Mouse (Mus musculus) megakaryocyte, embryonic 14.5 days (primary cell): Measurements from ENCODE around the gene Palmd. TPM values are rescaled to one million over a fixed set of nuclear protein-coding genes. Genes with fewer than 3 reads are reported as not detected.

Source experiments
- H3K27me3 ChIP-seq: replicated peaks from 2 replicates; pipeline ENCODE3; 2012; ENCODE audit warnings: inconsistent platforms
- H3K36me3 ChIP-seq: replicated peaks from 2 replicates; pipeline ENCODE3; 2012; ENCODE audit warnings: low read length, inconsistent platforms, mixed read lengths
- H3K4me1 ChIP-seq: 2 replicates; pipeline ENCODE4 v1.6.1; 2012; ENCODE audit warnings: inconsistent platforms
- H3K4me3 ChIP-seq: replicated peaks from 2 replicates; pipeline ENCODE3; 2012; ENCODE audit warnings: moderate library complexity, mild to moderate bottlenecking, inconsistent platforms
- H3K9me3 ChIP-seq: 2 replicates; pipeline ENCODE4 v1.6.1; 2012; ENCODE audit warnings: inconsistent platforms
- FLI1 ChIP-seq: IDR thresholded peaks from 2 replicates; pipeline ENCODE4 v1.6.1; 2012; ENCODE audit warnings: low read length, inconsistent platforms, mixed read lengths
- GATA1 ChIP-seq: IDR thresholded peaks from 3 replicates; pipeline ENCODE4 v1.6.1; 2012; ENCODE audit warnings: mixed read lengths, low read length, inconsistent platforms, borderline replicate concordance
- polyA plus RNA-seq: library from polyadenylated mRNA; stranded (reverse); fragments of >175 nt; gene quantifications from 2 replicates; pipeline ENCODE4 v1.2.3, GENCODE M21; 2012; ENCODE audit warnings: low replicate concordance; ENCODE audit not compliant: insufficient read depth

Gene Palmd
- polyA plus RNA-seq, 1 experiment, result not detected

DNA sequence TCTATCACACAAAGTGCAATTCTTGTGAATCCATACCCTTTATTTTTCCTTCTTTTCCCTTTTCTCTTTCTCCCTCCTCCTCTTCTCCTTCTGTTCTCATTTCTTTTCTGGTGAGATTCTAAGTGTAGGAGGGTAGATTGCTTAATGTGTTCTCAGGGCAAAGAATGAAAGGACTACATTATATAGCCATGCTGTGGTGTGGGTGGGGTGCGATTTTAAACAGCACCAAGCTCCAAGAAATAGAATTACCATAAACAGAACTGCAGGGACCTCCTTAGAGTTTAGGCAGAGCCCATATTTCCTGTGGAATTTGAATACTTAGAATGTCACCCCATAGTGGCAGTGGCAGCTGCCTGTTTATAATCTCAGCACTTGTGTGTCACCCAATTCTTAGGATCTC lies 17.0 kb upstream of the Palmd start:
- Histone ChIP-seq H3K4me3 (no peak overlapping the region), H3K27me3 (no peaks in the 10 kb centered on the region), H3K4me1 (no peaks in the 10 kb centered on the region), H3K36me3 (no peaks in the 10 kb centered on the region), H3K9me3 (peaks cover 7% of the 10 kb centered on the region; the same call in 1 of the 2 replicates)
- TF ChIP-seq GATA1 (no peak), FLI1 (no peak)

DNA sequence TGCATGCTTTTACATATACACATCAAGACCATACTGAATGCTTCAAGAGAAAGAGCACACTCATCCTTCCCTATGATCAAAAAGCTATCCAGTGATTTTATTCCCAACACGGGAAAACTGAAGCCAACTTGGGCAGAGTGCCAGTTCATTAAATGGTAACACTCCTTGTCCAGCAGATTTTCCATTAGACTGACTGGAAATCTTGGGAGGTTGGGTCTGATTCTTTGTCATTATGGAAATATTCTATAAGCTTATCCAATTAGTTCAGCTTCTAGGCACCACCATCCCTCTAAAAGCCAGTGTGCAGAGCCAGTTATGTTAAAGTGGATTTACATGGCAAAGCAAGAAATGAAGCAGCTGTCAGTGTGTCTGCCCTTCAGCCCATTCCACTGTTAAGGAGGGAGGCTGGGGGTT lies 16.3 kb upstream of the Palmd start:
- Histone ChIP-seq H3K4me1 (no peaks in the 10 kb centered on the region), H3K9me3 (peaks cover 7% of the 10 kb centered on the region; the same call in 1 of the 2 replicates), H3K36me3 (no peaks in the 10 kb centered on the region), H3K4me3 (no peak overlapping the region), H3K27me3 (no peaks in the 10 kb centered on the region)
- TF ChIP-seq FLI1, result no peak
- no peak for TF ChIP-seq GATA1

DNA sequence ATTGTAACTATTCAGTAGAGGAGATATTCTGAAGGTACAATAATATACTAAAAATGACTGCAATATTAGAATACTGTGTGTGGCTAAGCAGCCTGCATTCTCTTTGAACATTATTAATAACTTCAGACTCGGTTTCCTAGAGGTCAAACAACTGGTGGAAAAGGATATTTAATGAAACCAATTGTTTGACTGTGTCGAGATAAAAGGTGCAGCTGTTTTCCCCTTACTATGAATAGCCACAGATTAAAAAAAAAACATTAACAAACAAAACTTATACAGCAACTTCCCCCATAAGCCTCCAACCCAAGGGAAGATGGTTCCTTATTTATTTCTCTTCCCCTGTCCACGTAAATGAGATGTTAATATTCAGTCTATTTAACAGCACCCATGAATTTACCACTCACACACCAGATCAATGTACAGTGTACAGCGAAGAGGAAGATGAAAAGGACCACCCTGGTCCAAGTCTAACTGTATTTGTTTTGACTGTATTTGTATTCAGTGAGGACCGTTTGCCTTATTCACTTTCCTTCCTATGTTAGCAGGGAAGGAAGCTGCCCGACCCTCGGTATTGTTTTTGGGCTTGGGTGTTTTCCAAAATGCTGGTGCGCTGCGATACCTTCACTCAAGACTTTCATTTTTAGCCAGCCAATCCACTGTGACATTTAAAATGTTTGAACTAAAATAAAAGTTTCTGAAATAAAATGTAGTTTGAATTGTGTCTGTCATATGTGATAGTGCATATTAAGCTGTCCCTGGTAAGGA lies 13.2 kb upstream of the Palmd start:
- peak overlapping the region; percentile 35 for H3K4me3 ChIP-seq
- H3K36me3 ChIP-seq, result no peaks in the 10 kb centered on the region
- no peaks in the 10 kb centered on the region for H3K27me3 ChIP-seq
- H3K4me1 ChIP-seq, result no peaks in the 10 kb centered on the region
- peaks cover 4% of the 10 kb centered on the region; the same call in 1 of the 2 replicates for H3K9me3 ChIP-seq
- no peak for TF ChIP-seq GATA1
- TF ChIP-seq FLI1, result no peak

DNA sequence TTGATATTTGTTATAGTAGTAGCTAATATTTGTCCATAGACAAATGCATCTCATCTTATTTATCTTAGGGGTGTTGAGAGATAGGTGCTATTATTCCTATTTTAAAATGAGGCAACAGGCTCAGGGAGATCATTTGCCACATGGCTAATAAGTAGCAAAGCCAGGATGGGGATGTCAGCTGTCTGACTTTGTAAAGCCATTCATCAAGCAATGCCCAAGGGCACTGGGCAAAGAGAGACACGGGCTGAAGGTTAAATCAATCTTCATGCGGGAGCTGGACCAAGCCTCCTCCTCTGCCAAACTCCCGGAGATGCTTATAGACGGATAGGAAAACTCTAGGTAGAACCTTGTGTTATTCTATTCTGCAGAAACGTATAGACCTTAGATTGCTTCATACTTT lies 999 bp upstream of the Palmd start:
- peaks cover 7% of the 10 kb centered on the region for H3K4me1 ChIP-seq
- no peak overlapping the region for H3K4me3 ChIP-seq
- H3K36me3 ChIP-seq, result no peaks in the 10 kb centered on the region
- H3K27me3 ChIP-seq, result peaks cover 4% of the 10 kb centered on the region
- no peaks in the 10 kb centered on the region for H3K9me3 ChIP-seq
- TF ChIP-seq GATA1, result no peak
- no peak for TF ChIP-seq FLI1

DNA sequence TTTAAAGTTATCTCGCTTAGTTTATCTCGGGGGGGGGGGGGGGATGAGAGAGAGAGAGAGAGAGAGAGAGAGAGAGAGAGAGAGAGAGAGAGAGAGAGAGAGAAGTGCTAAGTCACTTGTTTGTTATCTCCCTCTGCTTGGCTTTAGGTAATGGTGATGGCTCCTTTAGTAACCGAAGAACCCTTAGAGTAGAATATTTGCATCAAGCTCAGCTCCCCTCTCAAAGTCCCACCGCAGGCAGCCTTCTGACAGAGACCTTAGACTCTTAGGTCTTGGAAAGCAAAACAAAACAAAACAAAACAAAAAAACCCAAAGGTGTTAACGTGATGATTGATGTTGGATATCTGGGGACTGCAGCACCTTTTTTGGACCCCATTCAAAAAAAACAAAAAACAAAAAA lies 216 bp upstream of the Palmd start:
- Histone ChIP-seq H3K4me3 (no peak overlapping the region), H3K9me3 (no peaks in the 10 kb centered on the region), H3K27me3 (peaks cover 4% of the 10 kb centered on the region), H3K36me3 (no peaks in the 10 kb centered on the region), H3K4me1 (peaks cover 7% of the 10 kb centered on the region)
- no peak for TF ChIP-seq FLI1
- TF ChIP-seq GATA1, result no peak

DNA sequence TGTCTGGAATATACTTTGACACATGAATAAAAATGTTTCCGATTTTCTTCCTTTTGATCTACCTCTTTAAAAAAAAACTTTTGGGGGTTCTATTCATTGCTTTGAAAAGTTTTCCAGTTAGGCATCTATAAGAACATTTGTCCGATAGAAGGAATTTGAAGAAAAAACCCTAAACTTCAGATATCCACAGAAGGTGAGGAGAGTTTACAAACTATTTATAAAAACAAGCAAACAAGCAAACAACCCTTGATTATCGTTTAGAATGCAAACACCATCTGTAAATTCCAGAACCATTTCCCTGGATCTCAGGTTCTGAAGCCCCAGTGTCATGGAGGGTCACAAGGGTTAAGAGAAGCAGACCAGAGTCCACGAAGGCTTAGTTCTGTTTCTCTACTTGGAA lies 820 bp downstream of the Palmd start, which contains the start of gene 4930455H04Rik:
4930455H04Rik (plus strand) TSS at position 301 of the 400 bp plus-strand sequence.
- peak within 1 kb of the TSS; percentile 73 for H3K4me3 ChIP-seq
- H3K27me3 ChIP-seq, result peaks cover 4% of the 10 kb centered on the region
- TF ChIP-seq GATA1, result no peak
- no peak for TF ChIP-seq FLI1

DNA sequence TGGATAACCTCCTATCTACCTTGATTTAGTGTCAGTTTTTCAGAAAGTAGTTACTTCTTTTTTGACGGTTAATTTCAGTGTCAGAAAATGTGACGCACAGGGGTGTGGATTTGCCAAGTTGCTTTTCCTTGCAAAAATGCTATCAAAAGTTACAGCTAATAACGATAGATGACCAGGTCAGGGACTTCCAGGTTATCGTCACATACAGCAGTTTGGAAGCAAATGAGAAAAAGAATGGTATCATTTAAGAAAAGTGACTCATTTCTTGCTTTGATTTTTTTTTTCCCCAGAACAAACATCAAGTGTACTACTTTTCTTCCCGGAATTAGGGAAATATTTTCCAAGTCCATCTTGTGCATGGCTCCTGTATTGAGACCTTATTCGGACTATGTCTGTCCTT lies 1.4 kb downstream of the Palmd start:
- peaks cover 4% of the 10 kb centered on the region for H3K27me3 ChIP-seq
- no peaks in the 10 kb centered on the region for H3K9me3 ChIP-seq
- no peaks in the 10 kb centered on the region for H3K36me3 ChIP-seq
- TF ChIP-seq GATA1 (no peak), FLI1 (no peak)
- peaks cover 7% of the 10 kb centered on the region for H3K4me1 ChIP-seq
- H3K4me3 ChIP-seq, result no peak overlapping the region

More for the DNA sequence above, 820 bp downstream of the Palmd start, which contains the start of gene 4930455H04Rik:
- Histone ChIP-seq H3K36me3 (no peaks in the 10 kb centered on the region), H3K4me1 (peaks cover 7% of the 10 kb centered on the region), H3K9me3 (no peaks in the 10 kb centered on the region)

DNA sequence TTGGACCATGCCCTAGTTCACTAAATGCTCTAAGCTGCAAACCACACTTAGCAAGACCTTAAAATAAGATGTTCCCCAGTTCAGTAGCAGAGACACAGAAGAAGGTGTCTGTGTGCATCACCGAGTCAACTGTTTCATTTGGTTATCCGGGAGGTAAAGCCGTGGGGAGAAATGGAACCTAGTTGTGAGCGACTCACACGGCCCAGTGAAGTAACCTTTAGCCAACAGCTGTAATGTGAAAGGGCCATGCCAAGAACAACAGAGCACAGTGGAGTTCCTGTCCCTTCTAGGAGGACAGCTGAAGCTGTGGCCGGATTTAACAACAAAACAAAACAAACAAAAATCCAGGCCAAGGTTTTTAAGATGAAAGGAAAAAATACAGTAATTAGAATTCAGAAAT lies 2.0 kb downstream of the Palmd start:
- no peaks in the 10 kb centered on the region for H3K9me3 ChIP-seq
- peaks cover 4% of the 10 kb centered on the region for H3K27me3 ChIP-seq
- peaks cover 7% of the 10 kb centered on the region for H3K4me1 ChIP-seq
- H3K4me3 ChIP-seq, result no peak overlapping the region
- TF ChIP-seq GATA1, result no peak
- no peak for TF ChIP-seq FLI1
- no peaks in the 10 kb centered on the region for H3K36me3 ChIP-seq

DNA sequence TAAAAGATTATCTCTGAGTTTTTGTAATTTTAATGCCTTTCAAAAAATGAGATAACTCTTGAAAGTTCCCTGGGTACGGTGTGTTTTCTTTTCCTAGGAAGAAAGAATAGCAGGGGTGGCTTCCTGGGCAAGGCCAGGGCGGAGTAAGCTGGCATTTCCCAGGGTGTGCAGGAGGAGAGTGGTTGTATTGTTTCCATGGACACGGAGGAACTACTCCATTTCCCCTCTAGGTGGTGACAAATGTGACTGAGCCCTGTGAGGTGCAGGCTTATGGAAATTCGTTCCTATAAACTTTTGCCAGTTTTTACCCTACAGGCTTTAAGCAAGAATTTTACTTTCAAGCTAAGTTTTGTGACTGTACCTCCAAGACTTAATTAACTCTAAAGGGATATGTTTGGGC lies 2.6 kb downstream of the Palmd start:
- Histone ChIP-seq H3K4me1 (peaks cover 7% of the 10 kb centered on the region), H3K9me3 (no peaks in the 10 kb centered on the region), H3K4me3 (no peak overlapping the region), H3K36me3 (no peaks in the 10 kb centered on the region), H3K27me3 (peaks cover 4% of the 10 kb centered on the region)
- no peak for TF ChIP-seq FLI1
- no peak for TF ChIP-seq GATA1

DNA sequence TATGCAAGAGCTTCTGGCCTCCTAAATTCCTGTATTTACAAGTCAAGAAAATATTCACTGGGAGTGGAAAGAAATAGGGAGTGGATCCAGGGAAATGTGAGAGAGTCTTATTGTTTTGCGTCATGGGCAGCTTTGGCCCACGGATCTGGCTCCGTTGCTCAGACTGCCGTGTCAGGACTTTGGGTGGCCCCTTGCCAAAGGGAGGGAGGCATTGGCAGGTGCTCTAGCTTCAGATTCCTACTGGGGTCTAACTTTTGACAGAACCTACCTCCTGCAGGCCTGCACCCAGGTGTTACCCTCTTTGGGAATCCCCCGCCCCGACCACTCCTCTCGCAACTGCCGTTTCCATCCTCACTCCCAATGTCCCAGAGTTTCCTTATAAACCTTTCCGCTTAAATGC lies 4.4 kb downstream of the Palmd start:
- Histone ChIP-seq H3K27me3 (peaks cover 4% of the 10 kb centered on the region), H3K9me3 (no peaks in the 10 kb centered on the region), H3K4me3 (no peak overlapping the region), H3K36me3 (no peaks in the 10 kb centered on the region), H3K4me1 (peaks cover 7% of the 10 kb centered on the region)
- no peak for TF ChIP-seq FLI1
- TF ChIP-seq GATA1, result no peak

DNA sequence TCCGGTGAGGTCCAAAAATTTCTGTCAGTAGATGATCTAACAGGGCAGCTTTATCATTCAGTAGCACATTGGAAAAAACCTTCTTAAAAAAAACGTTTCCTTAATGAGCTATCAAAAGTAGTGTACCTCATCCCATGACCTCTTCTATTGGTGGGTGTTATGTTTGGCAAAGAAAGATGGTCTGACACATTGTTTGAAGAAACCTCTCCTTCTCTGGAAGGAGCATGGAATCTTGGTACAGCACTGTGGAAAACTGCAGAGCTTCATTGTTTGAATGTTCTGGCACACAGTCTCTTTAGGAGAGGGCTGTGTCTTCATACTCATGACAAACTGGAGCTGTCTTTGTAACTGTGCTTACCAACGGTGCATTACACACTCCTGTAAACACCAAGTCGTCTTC lies 5.6 kb downstream of the Palmd start:
- H3K9me3 ChIP-seq, result no peaks in the 10 kb centered on the region
- H3K4me3 ChIP-seq, result no peak overlapping the region
- H3K4me1 ChIP-seq, result peaks cover 3% of the 10 kb centered on the region; the same call in 1 of the 2 replicates
- TF ChIP-seq GATA1 (no peak), FLI1 (no peak)
- H3K36me3 ChIP-seq, result no peaks in the 10 kb centered on the region
- no peaks in the 10 kb centered on the region for H3K27me3 ChIP-seq
